Mouse (Mus musculus) activated CD4-positive, CD25-positive, alpha-beta regulatory T cell, adult 4 months (primary cell): ENCODE data around the gene Cd300ld3. TPM values are rescaled to one million over a fixed set of nuclear protein-coding genes. Genes with fewer than 3 reads are reported as not detected.

Experiments used
- ATAC-seq: one replicate; pipeline ENCODE4 v1.8.0; 2017
- polyA plus RNA-seq, 2 experiments: library from polyadenylated mRNA; unstranded; fragments of 100-300 nt; shearing (Covaris generic); gene quantifications; one replicate each; pipeline ENCODE4 v1.2.1; 2017

The Cd300ld3 gene
- polyA plus RNA-seq: not detected

GRCm38 (mm10) chr11:115048259-115048658, at the start of gene Cd300ld3:
Cd300ld3 (minus strand) TSS chr11:115048409.
- no peak for ATAC-seq

GRCm38 (mm10) chr11:115092140-115092539, 43.9 kb upstream of the Cd300ld3 start:
- ATAC-seq: no peak

DNA sequence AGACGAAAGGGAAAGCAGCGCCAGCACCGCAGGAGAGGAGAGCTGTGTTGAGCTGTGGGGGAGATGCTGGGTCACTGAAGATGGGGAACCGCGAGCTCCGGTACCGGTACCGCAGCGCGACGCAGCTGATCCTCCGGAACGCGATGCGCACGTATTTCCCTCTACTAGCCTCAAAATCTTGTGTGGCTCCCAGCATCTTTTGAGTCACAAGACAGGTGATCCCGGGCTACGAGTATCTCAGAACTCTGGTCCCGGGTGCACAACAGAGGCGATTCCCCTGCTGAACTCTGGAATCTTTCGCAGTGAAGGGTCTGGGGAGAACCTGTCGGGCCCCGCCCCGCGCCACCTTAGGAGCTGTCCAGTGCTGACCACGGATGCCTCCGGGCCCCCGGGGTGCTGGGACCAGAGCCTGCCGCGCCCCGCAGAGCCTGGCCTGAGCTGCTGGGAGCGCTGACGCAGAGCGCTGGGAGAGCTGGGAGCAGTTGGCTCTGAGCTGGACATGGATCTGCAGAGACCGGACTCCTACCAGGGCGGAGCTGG, 43.2 kb upstream of the Cd300ld3 start, which contains the start of gene Rab37:
Gene Rab37, plus strand, starts transcription at position 70 of the 540 bp plus-strand sequence.
- no peak for ATAC-seq

- no peak for ATAC-seq
Measured at GRCm38 (mm10) chr11:115089853-115090252, 41.6 kb upstream of the Cd300ld3 start.

GRCm38 (mm10) chr11:115086213-115086612, 38.0 kb upstream of the Cd300ld3 start:
- no peak for ATAC-seq

GRCm38 (mm10) chr11:115085064-115085463, 36.9 kb upstream of the Cd300ld3 start:
- no peak for ATAC-seq

- ATAC-seq: no peak
Measured at GRCm38 (mm10) chr11:115084595-115084994, 36.4 kb upstream of the Cd300ld3 start.

GRCm38 (mm10) chr11:115083376-115084139, 35.3 kb upstream of the Cd300ld3 start:
- ATAC-seq: no peak

- no peak for ATAC-seq
Measured at GRCm38 (mm10) chr11:115082196-115082595, 34.0 kb upstream of the Cd300ld3 start.

DNA sequence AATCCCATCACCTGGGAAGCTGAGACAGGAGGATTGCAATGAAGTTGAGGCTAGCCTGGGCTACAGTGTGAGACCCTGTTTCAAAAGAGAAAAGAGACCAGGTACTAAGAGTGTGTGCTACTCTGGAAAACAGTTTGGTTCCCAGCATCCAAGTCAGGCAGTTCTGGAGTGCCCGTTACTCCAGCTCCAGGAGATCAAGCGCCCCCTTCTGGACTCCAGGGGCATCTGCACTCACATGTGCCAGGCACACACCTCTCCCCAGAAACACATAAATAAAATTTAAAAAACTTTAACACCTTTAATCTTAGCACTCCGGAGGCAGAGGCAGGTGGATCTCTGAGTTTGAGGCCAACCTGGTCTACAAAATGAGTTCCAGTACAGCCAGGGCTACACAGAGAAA, 33.2 kb upstream of the Cd300ld3 start:
- ATAC-seq: no peak

- ATAC-seq: peak; percentile 61
Measured at GRCm38 (mm10) chr11:115080886-115081285, 32.7 kb upstream of the Cd300ld3 start.

- ATAC-seq: no peak
Measured at GRCm38 (mm10) chr11:115078680-115079079, 30.5 kb upstream of the Cd300ld3 start.

GRCm38 (mm10) chr11:115077436-115077835, 29.2 kb upstream of the Cd300ld3 start:
- ATAC-seq: no peak

DNA sequence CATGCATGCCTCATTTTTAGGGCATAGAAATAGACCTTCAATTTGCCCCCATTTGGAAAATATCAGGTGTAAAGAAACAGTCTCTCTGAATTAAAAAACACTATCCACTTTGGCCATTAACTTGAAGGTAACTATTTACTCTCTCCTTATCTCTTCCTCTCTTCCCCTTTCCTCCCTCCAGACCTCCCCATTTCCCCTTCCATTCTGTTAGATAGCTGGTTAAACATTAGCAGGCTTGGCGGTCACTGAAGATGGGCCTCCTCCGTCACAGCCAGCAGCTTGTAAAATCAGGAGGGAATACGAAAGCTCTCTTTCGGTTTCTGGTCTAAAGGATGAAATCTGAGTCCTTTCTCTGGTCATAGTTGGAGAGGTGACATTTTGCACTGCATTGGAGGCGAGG, 27.6 kb upstream of the Cd300ld3 start:
- ATAC-seq: no peak

- ATAC-seq: no peak
Measured at GRCm38 (mm10) chr11:115075407-115075806, 27.2 kb upstream of the Cd300ld3 start.

DNA sequence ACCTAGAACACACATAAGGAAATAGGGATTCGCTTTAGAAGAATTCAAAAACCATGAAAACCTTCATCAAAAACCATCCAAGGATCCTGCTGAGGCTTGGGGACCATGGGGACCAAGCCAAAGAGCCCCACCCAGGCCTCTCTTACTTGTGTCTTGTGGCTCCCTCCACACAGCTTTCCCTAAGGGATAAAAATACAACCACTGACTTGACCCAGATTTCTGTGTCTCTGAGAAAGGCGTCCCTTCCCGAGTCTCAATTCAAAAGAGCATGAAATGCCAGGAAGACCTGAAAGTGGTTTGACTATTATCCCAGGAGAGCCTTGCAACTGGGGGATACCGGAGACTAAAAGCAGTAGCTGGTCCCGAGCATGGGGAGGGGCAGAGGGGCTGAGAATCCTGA, 24.8 kb upstream of the Cd300ld3 start:
- no peak for ATAC-seq

GRCm38 (mm10) chr11:115071631-115072294, 23.6 kb upstream of the Cd300ld3 start:
- no peak for ATAC-seq

- no peak for ATAC-seq
Measured at GRCm38 (mm10) chr11:115071015-115071551, 22.9 kb upstream of the Cd300ld3 start.

GRCm38 (mm10) chr11:115066768-115067167, 18.6 kb upstream of the Cd300ld3 start:
- ATAC-seq: no peak

GRCm38 (mm10) chr11:115062077-115062476, 13.9 kb upstream of the Cd300ld3 start, which contains the start of gene Cd300e:
Cd300e (minus strand) TSS chr11:115062177.
- ATAC-seq: no peak

- no peak for ATAC-seq
Measured at GRCm38 (mm10) chr11:115059797-115060196, 11.6 kb upstream of the Cd300ld3 start.

DNA sequence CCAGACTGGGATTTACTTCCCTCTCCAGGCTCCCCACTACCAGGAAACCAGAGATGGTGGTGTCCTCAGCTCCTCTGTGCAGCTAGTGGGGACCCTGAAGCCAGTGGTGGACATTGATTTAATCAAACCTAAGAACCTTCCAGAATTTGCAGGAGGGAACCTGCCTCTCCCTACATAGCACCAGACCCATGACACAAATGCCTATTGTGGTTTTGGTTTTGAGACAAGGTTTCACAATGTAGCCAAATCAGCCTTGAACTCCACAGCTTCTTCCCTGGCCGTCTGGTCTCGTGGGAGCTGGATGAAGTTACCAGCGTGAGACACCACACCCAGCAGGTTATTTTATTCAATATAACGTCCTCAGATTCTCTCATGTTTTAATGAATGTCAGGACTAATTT, 10.5 kb upstream of the Cd300ld3 start:
- ATAC-seq: no peak

DNA sequence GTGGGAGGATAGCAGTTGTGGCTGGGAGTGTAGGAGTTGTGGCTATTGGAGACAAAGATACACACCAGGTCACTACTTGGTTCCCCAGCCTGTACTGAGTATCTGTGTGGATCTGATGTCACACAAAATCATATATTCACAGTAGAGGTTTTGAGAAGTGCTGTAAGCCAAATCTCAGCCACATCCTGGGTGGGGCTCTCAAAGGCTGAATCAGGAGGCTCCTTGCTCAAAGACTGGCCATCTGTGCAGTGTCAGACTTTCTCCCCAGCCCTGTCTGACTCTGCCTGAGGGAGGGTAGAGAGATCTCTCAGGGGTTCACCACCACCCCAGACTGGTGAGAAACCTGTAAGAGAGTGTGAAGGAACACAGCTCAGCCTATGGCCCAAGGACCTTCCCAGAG, 6.3 kb upstream of the Cd300ld3 start:
- no peak for ATAC-seq
